Mouse (Mus musculus) thymus, adult 2 months (tissue): ENCODE data around the gene Cd48.

ENCODE experiments used
- CTCF ChIP-seq: fragments of 200-500 bp; IDR thresholded peaks from 2 replicates; pipeline ENCODE4 v1.5.1; 2012; ENCODE audit warnings: mild to moderate bottlenecking, control low read depth, low read length, moderate library complexity, borderline replicate concordance; ENCODE audit not compliant: control insufficient read depth, poor library complexity, insufficient read depth; ENCODE audit errors: extremely low read depth
- POLR2A ChIP-seq: fragments of 200-500 bp; IDR thresholded peaks from 2 replicates; pipeline ENCODE4 v1.6.1; 2012; ENCODE audit warnings: mild to moderate bottlenecking, low read length, control low read depth, moderate library complexity; ENCODE audit not compliant: control insufficient read depth, poor library complexity, insufficient read depth; ENCODE audit errors: extremely low read depth

DNA sequence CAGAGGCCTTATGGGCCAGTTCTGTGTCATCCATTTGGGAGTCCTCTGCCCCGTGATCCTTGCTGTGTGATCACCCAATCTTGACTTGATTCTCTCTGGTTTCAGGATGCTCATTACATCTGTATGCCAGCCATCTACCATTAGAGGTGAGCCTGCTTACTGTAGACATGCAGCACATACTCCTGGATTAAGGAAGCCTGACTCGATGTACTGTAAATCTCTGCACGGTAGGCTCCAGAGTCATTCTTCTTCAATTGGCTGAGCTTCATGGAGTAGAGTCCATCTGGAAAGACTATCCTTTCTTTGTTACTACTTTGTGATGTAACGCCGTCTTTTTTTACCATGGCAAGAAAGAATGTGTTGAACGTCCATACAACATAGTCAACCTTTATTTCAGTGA lies 41.0 kb upstream of the Cd48 start:
- TF ChIP-seq CTCF (no peak), POLR2A (no peak)
